Mouse (Mus musculus): ENCODE results near the gene Wipf2.

DNA sequence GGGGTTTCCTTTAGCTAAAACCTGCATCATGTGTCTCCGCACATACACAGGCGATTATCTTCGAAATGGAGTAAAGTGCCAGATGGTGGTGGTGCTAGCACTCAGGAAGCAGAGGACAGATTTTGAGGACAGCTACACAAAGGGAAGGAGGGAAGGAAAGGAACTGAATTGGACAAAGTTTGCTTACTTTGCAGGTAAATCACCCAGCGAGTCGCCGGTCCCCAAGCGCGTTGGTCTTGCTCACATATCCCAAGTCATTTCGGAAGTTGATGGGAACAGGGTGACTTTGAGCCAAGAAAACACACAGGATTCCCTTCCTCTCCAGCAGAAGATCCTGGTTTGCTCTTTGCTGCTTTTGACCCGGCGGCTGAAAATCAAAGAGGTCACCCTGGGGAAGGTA is 55.6 kb downstream of the Wipf2 start:
- TF ChIP-seq EP300 (IDR thresholded peaks at IDR 0.05; ENCODE audit: insufficient read depth, low read depth, low read length): no peak
- no peak for TF ChIP-seq CTCF (IDR thresholded peaks at IDR 0.05)
- TF ChIP-seq POLR2A (IDR thresholded peaks at IDR 0.05; ENCODE audit: insufficient read depth, low read depth, low read length): no peak

Data from heart, adult 2 months (tissue).